Mouse (Mus musculus) lung, embryonic 14.5 days (tissue): ENCODE results near the gene Celf2. TPM values are rescaled to one million over a fixed set of nuclear protein-coding genes. Genes with fewer than 3 reads are reported as not detected.

Source experiments
- ATAC-seq: fragments of 200-750 bp; cut with Nextera tagmentation; 2 replicates; pipeline ENCODE4 v1.8.0; 2017; ENCODE audit warnings: mild to moderate bottlenecking, moderate TSS enrichment, moderate library complexity; ENCODE audit not compliant: insufficient read depth
- DNase-seq: peaks from one replicate; pipeline ENCODE4 v3.0.0-alpha.2; 2015
- H3K27ac ChIP-seq: fragments of 300-500 bp; sonication (generic); 2 replicates; pipeline ENCODE4 v1.5.1; 2014; ENCODE audit warnings: low read depth, mild to moderate bottlenecking, moderate library complexity
- H3K27me3 ChIP-seq: fragments of 300-500 bp; sonication (generic); 2 replicates; pipeline ENCODE4 v1.6.1; 2014; ENCODE audit warnings: low read length, control low read depth; ENCODE audit not compliant: insufficient read depth
- H3K36me3 ChIP-seq: fragments of 300-500 bp; sonication (generic); 2 replicates; pipeline ENCODE4 v1.6.1; 2014; ENCODE audit warnings: control low read depth; ENCODE audit not compliant: insufficient read depth
- H3K4me1 ChIP-seq: fragments of 300-500 bp; sonication (generic); 2 replicates; pipeline ENCODE4 v1.6.1; 2014; ENCODE audit warnings: antibody characterized with exemption, control low read depth; ENCODE audit not compliant: insufficient read depth
- H3K4me2 ChIP-seq: fragments of 300-500 bp; sonication (generic); 2 replicates; pipeline ENCODE4 v1.6.1; 2014; ENCODE audit warnings: mild to moderate bottlenecking
- H3K4me3 ChIP-seq: fragments of 300-500 bp; sonication (generic); 2 replicates; pipeline ENCODE4 v1.5.1; 2014; ENCODE audit warnings: low read depth, low read length
- H3K9ac ChIP-seq: fragments of 300-500 bp; sonication (generic); 2 replicates; pipeline ENCODE4 v1.6.1; 2014
- H3K9me3 ChIP-seq: fragments of 300-500 bp; sonication (generic); 2 replicates; pipeline ENCODE4 v1.6.1; 2016; ENCODE audit warnings: low read depth, low read length, control low read depth
- CTCF ChIP-seq: IDR thresholded peaks from 2 replicates; pipeline ENCODE4 v1.5.1; 2016; ENCODE audit warnings: antibody characterized with exemption, low read depth
- WGBS: fragments of 180-500 bp; shearing (Covaris S2); extraction: QIAGEN DNeasy Blood & Tissue Kit; methylation state at CpG from one replicate; pipeline ENCODE4 v1.1.7; 2014; 5-methylcytosine and 5-hydroxymethylcytosine counted together
- polyA plus RNA-seq: library from polyadenylated mRNA; unstranded; fragments of >200 nt; fragmentation: Nextera tagmentation; extraction: Ambion mirVana; gene quantifications from 2 replicates; pipeline ENCODE4 v1.2.1, GENCODE M21; 2014

Gene Celf2
- polyA plus RNA-seq, 1 experiment from 2014 or later, result 92.3 TPM

DNA sequence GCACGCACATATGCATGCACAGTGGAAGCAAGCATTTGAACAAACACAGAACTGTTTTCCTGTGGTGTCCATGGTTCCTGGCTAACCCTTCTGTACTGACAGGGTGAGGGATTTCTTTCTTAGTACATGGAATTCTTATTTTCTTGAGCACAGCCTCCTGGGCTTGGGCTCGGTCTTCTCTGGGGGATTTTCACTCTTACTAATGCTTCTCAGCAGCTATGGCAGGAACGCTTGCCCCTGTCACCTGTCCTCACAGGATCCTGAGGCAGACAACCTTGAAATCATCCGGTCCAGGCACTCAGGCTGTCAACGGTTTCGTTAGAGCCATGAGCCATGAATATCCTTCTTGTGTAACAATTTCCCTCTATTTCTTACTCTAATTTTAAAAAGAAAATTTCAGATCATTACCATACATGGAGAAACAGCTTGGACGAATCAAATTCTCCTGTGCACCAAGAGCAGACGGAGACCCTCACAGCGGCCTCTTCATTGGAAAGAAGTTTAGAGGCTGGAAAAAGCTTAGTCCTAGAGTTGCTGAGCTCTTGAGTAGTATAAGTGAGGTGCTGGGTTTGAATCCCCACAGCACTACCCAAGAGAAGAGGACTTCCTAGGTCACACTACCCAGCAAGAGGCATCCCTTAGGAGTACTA, 426.9 kb downstream of the Celf2 start:
- H3K4me2 ChIP-seq, result peak overlapping the region; percentile 74

DNA sequence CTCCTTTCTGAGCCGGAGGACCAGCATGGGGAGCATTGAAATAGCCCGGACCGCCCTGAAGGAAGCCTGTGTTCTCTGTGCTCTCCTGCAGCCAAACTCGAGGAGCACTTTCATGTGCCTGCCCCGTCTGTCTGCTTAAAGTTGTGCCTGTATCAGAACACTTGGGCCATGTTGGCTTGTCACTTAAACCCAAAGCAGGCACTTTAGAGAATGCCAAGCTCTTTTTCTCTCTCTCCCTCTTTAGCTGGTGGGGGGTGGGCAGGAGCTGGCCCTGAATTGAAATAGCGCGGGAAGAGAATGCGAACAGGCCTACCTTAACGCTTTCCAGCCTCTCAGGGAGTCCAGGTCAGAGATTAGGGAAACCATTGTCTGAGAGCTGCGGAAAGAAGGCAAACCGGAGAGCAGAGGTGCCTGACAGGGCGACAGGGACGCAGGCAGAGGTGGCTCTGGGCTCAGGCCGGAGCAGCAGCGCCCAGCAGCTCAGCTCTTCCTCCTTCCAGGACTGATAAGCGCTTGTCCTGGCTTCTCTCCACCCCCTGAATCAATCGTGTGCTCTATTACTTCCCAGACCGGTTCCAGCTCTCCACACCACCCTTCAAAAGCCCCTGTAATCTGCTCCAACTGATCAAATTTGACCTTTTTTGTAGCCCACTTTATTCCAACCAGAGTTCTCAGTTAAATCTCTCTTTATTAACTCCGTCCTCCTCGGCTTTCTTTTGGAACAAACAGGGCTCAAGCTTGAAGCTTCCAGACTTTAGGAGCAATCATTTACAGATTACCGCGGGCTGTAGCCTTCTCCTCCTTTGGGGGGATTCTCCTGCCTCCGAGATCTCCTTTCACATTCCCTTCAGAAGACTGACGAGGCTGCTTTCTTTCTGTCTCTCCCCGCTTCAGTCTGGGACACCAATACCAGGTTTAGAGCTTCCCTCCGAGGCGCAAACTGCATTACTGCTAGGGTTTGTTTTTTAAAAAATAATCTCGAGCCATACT, 428.3 kb downstream of the Celf2 start:
- DNase-seq (peak; percentile 73), ATAC-seq (peak; percentile 38; the same call in 1 of the 2 replicates)
- no peaks in the 10 kb centered on the region for H3K27me3 ChIP-seq
- H3K4me1 ChIP-seq, result peaks cover 22% of the 10 kb centered on the region; the same call in 1 of the 2 replicates
- peak overlapping the region; percentile 74 for H3K4me2 ChIP-seq
- peak overlapping the region; percentile 47 for H3K4me3 ChIP-seq
- no peak for TF ChIP-seq CTCF
- peak overlapping the region; percentile 96 for H3K27ac ChIP-seq
- peak overlapping the region; percentile 64 for H3K9ac ChIP-seq
- 5% methylated on average over 28 of the region's 28 CpGs for WGBS
- peaks cover 14% of the 10 kb centered on the region; the same call in 1 of the 2 replicates for H3K36me3 ChIP-seq
- H3K9me3 ChIP-seq, result peaks cover 13% of the 10 kb centered on the region

More for the DNA sequence above, 426.9 kb downstream of the Celf2 start:
- Histone ChIP-seq H3K36me3 (peaks cover 3% of the 10 kb centered on the region; the same call in 1 of the 2 replicates), H3K4me3 (peak overlapping the region; percentile 47), H3K4me1 (peaks cover 22% of the 10 kb centered on the region; the same call in 1 of the 2 replicates), H3K27ac (peak overlapping the region; percentile 96), H3K27me3 (no peaks in the 10 kb centered on the region), H3K9me3 (peaks cover 2% of the 10 kb centered on the region), H3K9ac (peak overlapping the region; percentile 7)
- no peak for TF ChIP-seq CTCF
- 0 out of 2 replicates have a peak, but pooled peaks have one; percentile 1 for ATAC-seq
- WGBS, result 42% methylated on average over 9 of the region's 9 CpGs
- peak; percentile 72 for DNase-seq

DNA sequence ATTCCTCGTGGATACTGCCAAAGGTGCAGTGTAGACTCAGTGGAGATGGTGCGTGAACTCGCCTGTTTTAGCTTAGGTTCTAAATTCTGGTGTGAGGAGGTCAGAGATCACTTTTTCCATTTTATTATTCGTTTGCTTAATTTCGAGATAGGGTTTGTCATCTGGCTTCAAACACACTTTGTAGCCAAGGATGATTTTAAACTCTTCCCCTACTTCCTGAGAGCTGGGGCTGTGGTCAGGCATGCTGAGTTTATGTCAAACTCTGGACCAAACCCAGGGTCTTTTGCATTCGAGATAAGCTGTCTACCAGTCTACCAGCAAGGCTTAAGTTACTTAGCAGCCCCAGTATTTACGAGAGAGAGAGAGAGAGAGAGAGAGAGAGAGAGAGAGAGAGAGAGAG, 429.3 kb downstream of the Celf2 start:
- peak overlapping the region; percentile 96 for H3K27ac ChIP-seq
- WGBS, result 33% methylated on average over 7 of the region's 7 CpGs
- H3K9me3 ChIP-seq, result peaks cover 21% of the 10 kb centered on the region
- DNase-seq (peak; percentile 61), ATAC-seq (no peak)
- H3K4me2 ChIP-seq, result peak overlapping the region; percentile 74
- H3K27me3 ChIP-seq, result no peaks in the 10 kb centered on the region
- peaks cover 14% of the 10 kb centered on the region; the same call in 1 of the 2 replicates for H3K36me3 ChIP-seq
- no peak overlapping the region; the same call in 1 of the 2 replicates for H3K9ac ChIP-seq
- peak overlapping the region; percentile 47 for H3K4me3 ChIP-seq
- no peak for TF ChIP-seq CTCF
- H3K4me1 ChIP-seq, result peaks cover 22% of the 10 kb centered on the region; the same call in 1 of the 2 replicates

DNA sequence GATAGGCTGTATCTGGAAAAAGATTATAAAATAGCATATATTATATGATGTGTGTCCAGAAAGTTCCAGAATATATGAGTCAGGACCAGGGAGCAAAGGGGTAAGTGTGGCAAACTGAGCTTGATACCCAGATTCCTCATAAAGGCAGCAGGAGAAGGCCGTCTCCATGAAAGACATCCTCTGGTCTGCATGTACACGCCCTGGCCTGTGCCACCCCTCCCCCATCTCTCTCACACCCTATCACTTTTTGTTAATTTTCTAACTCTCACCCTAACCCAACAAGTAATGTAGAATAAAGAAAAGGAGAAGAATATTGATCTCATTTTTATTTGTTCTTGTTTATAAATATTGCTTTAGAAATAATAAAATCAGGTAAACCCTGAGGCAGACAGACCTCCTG, 430.0 kb downstream of the Celf2 start:
- Histone ChIP-seq H3K9me3 (peaks cover 21% of the 10 kb centered on the region), H3K27me3 (no peaks in the 10 kb centered on the region), H3K4me1 (peaks cover 22% of the 10 kb centered on the region; the same call in 1 of the 2 replicates), H3K36me3 (peaks cover 14% of the 10 kb centered on the region; the same call in 1 of the 2 replicates), H3K4me3 (no peak overlapping the region), H3K9ac (no peak overlapping the region), H3K4me2 (peak overlapping the region; percentile 74), H3K27ac (no peak overlapping the region)
- DNase-seq (no peak), ATAC-seq (no peak)
- TF ChIP-seq CTCF, result no peak
- 67% methylated on average over 2 of the region's 2 CpGs for WGBS

DNA sequence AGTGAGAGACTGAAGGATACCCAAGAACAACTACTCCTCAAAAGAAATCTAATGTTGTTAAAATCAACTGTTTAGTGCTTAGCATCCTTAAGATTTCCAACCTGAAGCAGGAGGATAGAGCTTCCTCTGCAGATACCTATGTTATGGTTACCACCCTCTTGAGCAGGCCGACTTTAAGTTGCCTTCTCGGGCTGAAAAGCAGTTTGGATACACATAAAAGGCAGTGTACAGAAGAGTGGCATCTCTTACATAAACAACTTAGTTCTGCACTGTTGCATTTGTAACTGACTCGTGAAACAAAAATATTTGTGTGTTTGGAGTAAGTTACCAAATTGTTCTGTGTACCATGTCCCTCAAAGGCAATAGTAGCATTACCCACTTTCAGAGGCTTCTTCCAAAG, 435.6 kb downstream of the Celf2 start:
- no peak for ATAC-seq
- Histone ChIP-seq H3K4me2 (no peak overlapping the region), H3K36me3 (peaks cover 14% of the 10 kb centered on the region; the same call in 1 of the 2 replicates), H3K4me3 (no peak overlapping the region), H3K27me3 (no peaks in the 10 kb centered on the region), H3K27ac (0 out of 2 replicates have a peak overlapping the region, but pooled peaks have one; percentile 59), H3K9ac (no peak overlapping the region), H3K4me1 (peaks cover 9% of the 10 kb centered on the region; the same call in 1 of the 2 replicates), H3K9me3 (peaks cover 21% of the 10 kb centered on the region)
- DNase-seq, result no peak
- 44% methylated on average over 3 of the region's 3 CpGs for WGBS
- no peak for TF ChIP-seq CTCF

DNA sequence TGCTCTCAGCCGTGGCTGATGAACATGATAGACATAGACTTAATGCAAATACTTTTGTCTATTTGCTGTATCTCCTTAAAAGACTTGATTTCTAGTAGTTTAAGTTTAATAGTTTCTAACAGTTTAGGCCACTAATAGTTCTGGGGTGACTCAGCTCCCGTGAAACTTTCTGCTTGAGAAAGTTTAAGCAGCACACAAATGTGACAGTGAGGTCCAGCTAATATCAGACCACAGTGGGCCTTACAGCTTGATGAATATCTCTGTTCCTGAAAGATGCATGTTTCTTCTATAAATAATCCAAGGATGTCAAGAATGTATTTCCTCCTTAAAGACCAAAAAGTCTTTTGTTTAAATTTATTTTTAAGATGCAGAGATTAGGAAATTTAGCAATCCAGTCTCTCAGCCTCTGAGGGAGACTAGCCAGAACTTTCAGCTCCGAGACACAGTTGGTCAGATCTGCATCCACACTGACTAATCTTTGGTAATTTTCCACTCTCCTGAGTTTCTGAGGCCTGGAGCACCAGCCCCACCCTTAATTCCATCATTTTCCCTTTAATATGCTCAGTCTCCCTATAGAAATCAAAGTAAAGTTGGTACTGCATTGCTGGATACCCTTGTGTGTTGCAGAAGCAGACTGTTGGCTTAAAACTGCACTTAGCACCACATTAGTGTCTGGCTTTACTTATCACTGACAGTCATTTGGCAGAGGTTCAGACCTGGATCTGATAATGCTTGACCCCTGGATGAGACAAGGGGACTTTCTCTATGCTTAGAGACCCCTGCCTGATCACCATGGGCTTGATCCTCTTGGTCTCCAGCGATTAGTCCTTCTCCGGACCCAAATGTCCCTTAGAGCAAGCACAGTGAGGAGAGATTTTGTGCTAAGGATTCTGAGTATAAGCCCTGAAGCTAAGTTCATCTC, 436.8 kb downstream of the Celf2 start:
- peak; percentile 72 for DNase-seq
- peak overlapping the region; percentile 59 for H3K27ac ChIP-seq
- peak; percentile 72; the same call in 1 of the 2 replicates for ATAC-seq

More for the DNA sequence above, 436.8 kb downstream of the Celf2 start:
- Histone ChIP-seq H3K36me3 (peaks cover 12% of the 10 kb centered on the region; the same call in 1 of the 2 replicates), H3K9me3 (peaks cover 20% of the 10 kb centered on the region), H3K4me1 (peaks cover 9% of the 10 kb centered on the region; the same call in 1 of the 2 replicates), H3K4me3 (no peak overlapping the region), H3K9ac (no peak overlapping the region), H3K27me3 (no peaks in the 10 kb centered on the region), H3K4me2 (no peak overlapping the region)
- 44% methylated on average over 5 of the region's 5 CpGs for WGBS
- TF ChIP-seq CTCF, result no peak
